Mouse (Mus musculus) ES-E14 (cell line): ENCODE measurements around the gene Eya3.

ENCODE experiments used
- CHD2 ChIP-seq: IDR thresholded peaks from 2 replicates; pipeline ENCODE4 v1.6.1; 2014; ENCODE audit warnings: mild to moderate bottlenecking, low read depth, low read length, inconsistent platforms
- ZC3H11A ChIP-seq: IDR thresholded peaks from 2 replicates; pipeline ENCODE4 v1.6.1; 2012; ENCODE audit warnings: low read depth, mild to moderate bottlenecking, inconsistent platforms, low read length, borderline replicate concordance

GRCm38 (mm10) chr4:132732148-132732684 lies 93.4 kb downstream of the Eya3 start, which contains the start of gene Xkr8:
- no peak for TF ChIP-seq CHD2
- TF ChIP-seq ZC3H11A = 0 out of 2 replicates have a peak, but pooled peaks have one; percentile 2
